Mouse (Mus musculus) E14TG2a.4 (cell line): Measurements from ENCODE around the gene Map1b.

Source experiments
- H3K27me3 ChIP-seq: 2 replicates; pipeline ENCODE4 v1.6.1; 2014; ENCODE audit warnings: low read length, control low read depth; ENCODE audit not compliant: insufficient read depth
- H3K36me3 ChIP-seq: 2 replicates; pipeline ENCODE4 v1.6.1; 2014; ENCODE audit warnings: low read length, control low read depth; ENCODE audit not compliant: insufficient read depth
- H3K4me1 ChIP-seq: replicated peaks from 2 replicates; pipeline ENCODE4 v1.6.1; 2014; ENCODE audit warnings: low read depth, low read length, control low read depth
- H3K4me3 ChIP-seq: replicated peaks from 2 replicates; pipeline ENCODE4 v1.5.1; 2014; ENCODE audit warnings: mild to moderate bottlenecking, low read length
- H3K9me3 ChIP-seq: 2 replicates; pipeline ENCODE4 v1.6.1; 2014; ENCODE audit warnings: low read length, control low read depth
- CTCF ChIP-seq: conservative IDR thresholded peaks from 2 replicates; pipeline ENCODE4 v1.5.1; 2014; ENCODE audit warnings: low read length
- NANOG ChIP-seq: IDR thresholded peaks from 2 replicates; pipeline ENCODE4 v1.6.1; 2014; ENCODE audit warnings: borderline replicate concordance, low read length, mixed read lengths
- POU5F1 ChIP-seq: IDR thresholded peaks from 2 replicates; pipeline ENCODE4 v1.6.1; 2014; ENCODE audit warnings: low read length, borderline replicate concordance

The Map1b gene

DNA sequence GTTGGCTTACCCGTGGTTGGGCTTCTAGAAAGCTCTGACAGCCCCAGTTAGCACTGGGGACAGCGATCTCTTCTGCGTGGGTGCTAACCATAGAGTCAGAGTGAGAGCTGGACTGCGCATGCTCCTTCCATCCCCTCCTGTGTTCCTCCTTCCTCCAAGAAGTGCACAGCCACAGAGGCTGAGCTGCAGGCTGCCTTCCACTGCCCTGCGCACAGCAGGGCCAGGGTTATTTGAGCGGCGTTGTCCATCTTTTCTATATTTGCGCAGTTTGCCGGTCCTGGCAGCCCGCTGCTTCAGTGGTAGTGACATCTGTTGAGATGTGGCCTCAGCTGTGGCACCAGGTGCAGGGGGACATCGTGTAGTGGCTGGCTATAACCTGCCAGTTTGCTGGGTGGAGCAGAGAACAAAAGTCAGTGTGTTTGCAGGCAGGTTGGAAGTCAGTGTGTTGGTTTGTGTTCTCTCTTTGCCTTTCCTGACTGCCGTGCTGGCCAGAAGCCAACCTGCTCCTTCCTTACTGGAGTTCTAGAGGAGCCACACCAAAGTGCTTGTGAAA lies 118.1 kb downstream of the Map1b start:
- H3K9me3 ChIP-seq, result no peaks in the 10 kb centered on the region
- H3K4me1 ChIP-seq, result peaks cover 21% of the 10 kb centered on the region
- no peaks in the 10 kb centered on the region for H3K27me3 ChIP-seq
- no peak for TF ChIP-seq POU5F1
- no peak for TF ChIP-seq NANOG
- no peak for TF ChIP-seq CTCF
- H3K4me3 ChIP-seq, result no peak overlapping the region
- H3K36me3 ChIP-seq, result peaks cover 70% of the 10 kb centered on the region

DNA sequence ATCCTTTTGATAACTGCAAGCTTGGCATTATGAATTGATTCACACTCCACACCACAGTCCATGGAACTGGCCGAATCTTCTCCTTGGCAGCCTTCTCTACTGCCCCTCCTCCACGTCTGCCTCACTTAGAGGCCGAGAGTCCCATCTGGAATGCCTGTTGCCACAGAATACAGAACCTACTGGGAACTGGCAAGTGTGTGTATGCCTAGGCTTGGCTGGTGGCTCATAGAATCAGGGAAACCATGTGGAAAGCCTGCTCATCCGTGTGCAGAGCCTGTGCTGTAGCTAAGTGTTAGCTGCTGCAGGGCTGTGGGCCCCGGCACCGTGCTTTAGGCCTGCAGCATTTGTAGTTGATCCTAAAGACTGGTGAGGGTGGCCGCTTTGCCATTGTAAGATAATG lies 119.1 kb downstream of the Map1b start:
- Histone ChIP-seq H3K4me3 (no peak overlapping the region), H3K9me3 (no peaks in the 10 kb centered on the region), H3K4me1 (peaks cover 21% of the 10 kb centered on the region), H3K36me3 (peaks cover 70% of the 10 kb centered on the region), H3K27me3 (no peaks in the 10 kb centered on the region)
- TF ChIP-seq NANOG, result no peak
- TF ChIP-seq POU5F1, result no peak
- no peak for TF ChIP-seq CTCF

DNA sequence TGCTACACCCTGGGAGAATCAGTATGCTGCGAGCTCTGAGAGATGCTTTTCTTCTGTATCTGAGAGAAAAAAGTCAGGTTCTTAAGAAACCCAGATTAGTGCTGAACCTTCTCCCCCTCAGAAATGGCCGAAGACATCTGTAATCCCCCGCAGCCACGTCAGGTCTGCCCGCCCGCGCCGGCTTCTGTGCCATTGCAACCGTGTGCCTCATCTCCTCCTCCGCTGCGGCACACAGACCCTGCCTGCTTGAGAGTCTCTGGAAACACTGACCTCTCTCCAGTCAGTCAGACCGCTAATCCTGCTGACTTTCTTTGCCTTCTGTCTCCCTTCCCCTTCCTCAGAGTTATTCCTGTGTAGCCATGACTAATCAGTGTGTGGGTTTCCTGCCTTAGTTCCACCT lies 120.8 kb downstream of the Map1b start:
- peaks cover 29% of the 10 kb centered on the region for H3K4me1 ChIP-seq
- TF ChIP-seq NANOG (no peak), POU5F1 (no peak), CTCF (no peak)
- no peaks in the 10 kb centered on the region for H3K27me3 ChIP-seq
- no peak overlapping the region for H3K4me3 ChIP-seq
- H3K9me3 ChIP-seq, result no peaks in the 10 kb centered on the region
- peaks cover 69% of the 10 kb centered on the region for H3K36me3 ChIP-seq

DNA sequence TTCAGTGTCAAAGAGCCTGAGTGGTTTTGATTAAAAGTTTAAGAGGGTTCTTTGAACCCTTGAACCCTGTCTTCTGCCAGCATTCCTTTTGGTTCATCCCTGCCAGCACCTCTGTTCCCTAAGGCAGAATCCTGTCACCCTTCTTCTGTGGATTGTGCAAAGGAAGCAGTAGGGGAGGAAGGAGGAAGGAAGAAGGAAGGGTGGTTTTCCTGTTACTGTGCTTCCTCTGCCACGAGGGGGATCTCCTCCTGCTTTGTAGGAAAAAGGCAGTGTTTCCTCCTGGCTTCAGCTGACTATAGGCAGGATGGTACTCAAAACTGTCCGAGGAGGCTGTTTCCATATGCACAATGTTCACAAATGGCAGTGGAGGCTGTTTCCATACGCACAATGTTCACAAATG lies 121.6 kb downstream of the Map1b start:
- H3K4me1 ChIP-seq, result peaks cover 29% of the 10 kb centered on the region
- no peak for TF ChIP-seq POU5F1
- no peak for TF ChIP-seq NANOG
- peaks cover 68% of the 10 kb centered on the region for H3K36me3 ChIP-seq
- H3K9me3 ChIP-seq, result no peaks in the 10 kb centered on the region
- H3K27me3 ChIP-seq, result no peaks in the 10 kb centered on the region
- H3K4me3 ChIP-seq, result no peak overlapping the region

DNA sequence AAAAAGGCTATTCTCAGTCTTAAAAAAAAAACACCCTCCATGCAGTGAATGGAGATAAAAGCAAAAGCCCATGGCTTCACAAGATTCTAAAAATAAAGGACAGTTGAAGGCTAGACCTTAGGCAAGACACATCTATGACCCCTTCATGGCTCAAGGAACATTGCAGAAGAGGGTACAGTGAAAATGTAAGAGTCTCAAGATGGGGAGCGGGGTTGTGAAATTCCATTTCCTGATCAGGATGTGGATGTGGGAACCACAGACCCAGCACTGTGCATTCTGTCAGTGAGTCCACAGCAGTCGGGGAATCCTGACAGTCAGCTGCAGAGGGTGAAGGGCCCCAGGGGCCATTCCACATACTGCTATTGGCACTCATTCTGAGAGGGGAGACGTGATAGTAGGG lies 123.2 kb downstream of the Map1b start:
- H3K27me3 ChIP-seq, result no peaks in the 10 kb centered on the region
- peaks cover 25% of the 10 kb centered on the region for H3K4me1 ChIP-seq
- peaks cover 59% of the 10 kb centered on the region for H3K36me3 ChIP-seq
- TF ChIP-seq NANOG (no peak), POU5F1 (no peak), CTCF (no peak)
- H3K9me3 ChIP-seq, result no peaks in the 10 kb centered on the region
- H3K4me3 ChIP-seq, result no peak overlapping the region

DNA sequence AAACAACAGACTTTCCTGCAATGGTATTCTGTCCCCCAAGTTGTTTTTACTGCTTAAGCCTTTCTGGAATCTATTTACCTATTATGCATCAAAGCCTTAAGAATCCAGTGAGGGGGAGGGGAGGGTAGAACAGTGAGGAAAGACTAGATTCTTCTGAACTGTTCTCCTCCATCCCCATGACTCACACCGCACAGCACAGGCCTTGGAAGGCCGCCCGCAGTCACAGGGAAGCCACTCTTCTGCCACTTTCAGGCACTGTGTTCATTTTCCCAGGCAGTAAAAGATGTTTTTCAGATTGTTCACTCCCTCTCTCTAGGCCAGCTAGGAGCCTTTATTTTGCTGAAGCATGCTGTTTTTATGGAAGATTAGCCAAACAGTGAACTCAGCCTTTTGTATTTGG lies 124.9 kb downstream of the Map1b start:
- Histone ChIP-seq H3K36me3 (peaks cover 54% of the 10 kb centered on the region), H3K9me3 (no peaks in the 10 kb centered on the region), H3K4me3 (no peak overlapping the region), H3K27me3 (no peaks in the 10 kb centered on the region), H3K4me1 (peaks cover 21% of the 10 kb centered on the region)
- TF ChIP-seq CTCF, result no peak
- TF ChIP-seq NANOG, result no peak
- no peak for TF ChIP-seq POU5F1

DNA sequence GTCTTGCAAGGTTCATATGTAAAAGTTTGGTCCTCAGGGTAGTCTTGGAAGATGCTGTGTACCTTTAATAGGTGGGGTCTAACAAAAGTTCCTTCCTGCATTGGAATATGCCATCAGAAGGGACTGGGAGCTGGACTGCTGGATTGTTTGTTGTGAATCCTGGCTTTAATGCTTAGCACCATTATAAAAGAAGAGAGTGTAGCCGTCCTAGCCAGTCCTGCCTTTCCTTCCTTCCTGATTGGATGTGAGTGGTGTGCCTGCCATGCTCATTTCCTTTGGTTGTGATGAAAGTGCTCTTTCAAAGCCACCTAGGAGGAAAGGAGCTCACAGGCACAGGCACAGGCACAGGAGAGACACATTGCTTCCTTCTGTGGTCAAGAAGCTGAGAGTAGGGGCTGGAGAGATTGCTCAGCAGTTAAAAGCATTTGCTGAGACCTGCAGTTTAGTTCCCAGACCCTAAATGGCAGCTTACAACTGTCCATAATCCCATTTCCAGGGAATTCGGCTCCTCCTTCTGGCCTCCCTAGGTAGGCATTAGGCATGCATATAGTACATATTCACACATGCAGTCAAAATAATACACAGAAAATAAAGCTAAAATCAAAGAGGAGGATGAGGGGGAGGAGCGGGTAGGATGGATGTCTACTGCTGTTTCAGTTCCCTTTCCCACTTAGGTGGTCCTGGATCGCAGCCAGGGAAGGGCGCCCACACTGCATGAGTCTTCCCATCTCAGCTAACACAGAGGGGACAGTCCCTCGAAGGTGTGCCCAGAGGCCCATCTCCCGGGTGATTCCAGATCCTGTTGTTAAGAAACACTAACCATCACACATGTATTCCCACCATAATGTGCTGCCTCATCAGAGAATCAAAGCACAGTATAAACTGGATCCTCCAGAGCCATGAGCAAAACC lies 128.2 kb downstream of the Map1b start:
- Histone ChIP-seq H3K4me1 (peaks cover 21% of the 10 kb centered on the region), H3K27me3 (no peaks in the 10 kb centered on the region), H3K36me3 (peaks cover 64% of the 10 kb centered on the region), H3K9me3 (no peaks in the 10 kb centered on the region), H3K4me3 (no peak overlapping the region)
- TF ChIP-seq POU5F1 (no peak), CTCF (no peak), NANOG (no peak)

DNA sequence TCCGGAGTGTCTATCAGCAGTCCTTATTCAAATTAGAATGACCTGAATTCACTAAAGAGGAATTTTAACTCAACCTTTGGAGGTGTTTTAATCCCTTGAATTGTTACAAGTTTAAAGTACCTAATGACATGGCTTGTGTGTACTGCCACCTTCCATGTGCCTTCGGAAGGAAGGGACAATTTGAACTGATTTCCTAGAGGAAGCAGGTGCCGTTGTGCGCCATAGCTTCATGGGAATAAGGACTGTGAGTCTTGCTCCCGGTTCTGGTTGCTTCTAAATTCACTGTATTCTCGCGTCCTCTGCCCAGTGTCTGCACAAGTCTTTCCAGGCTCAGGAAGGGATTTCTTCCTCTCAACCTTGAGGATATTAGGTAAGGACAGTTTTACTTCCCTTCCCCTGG lies 130.0 kb downstream of the Map1b start:
- H3K4me3 ChIP-seq, result no peak overlapping the region
- no peak for TF ChIP-seq NANOG
- peaks cover 19% of the 10 kb centered on the region for H3K4me1 ChIP-seq
- H3K36me3 ChIP-seq, result peaks cover 53% of the 10 kb centered on the region
- H3K9me3 ChIP-seq, result no peaks in the 10 kb centered on the region
- no peaks in the 10 kb centered on the region for H3K27me3 ChIP-seq

DNA sequence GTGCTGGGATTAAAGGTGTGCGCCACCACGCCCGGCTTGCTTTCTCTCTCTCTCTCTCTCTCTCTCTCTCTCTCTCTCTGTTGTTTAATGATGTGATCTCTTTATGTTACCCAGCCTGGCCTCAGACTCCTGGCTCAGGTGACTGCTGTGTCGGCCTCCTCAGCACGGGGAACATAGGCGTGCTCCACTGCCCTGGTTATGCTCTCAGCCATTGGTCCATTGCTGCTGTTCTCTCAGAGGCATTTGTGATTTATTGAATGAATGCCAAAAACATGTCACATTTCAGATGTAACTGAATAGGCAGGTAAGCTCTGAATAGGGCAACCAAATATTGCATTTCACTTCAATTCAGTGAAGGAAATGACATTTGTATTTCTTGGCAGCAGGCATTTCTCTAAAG lies 130.4 kb downstream of the Map1b start:
- peaks cover 16% of the 10 kb centered on the region for H3K4me1 ChIP-seq
- H3K27me3 ChIP-seq, result no peaks in the 10 kb centered on the region
- H3K9me3 ChIP-seq, result no peaks in the 10 kb centered on the region
- peaks cover 52% of the 10 kb centered on the region for H3K36me3 ChIP-seq
- no peak overlapping the region for H3K4me3 ChIP-seq
- TF ChIP-seq POU5F1 (no peak), CTCF (no peak), NANOG (no peak)
